Mouse (Mus musculus): Measurements from ENCODE around the gene Tcap. TPM values are rescaled to one million over a fixed set of nuclear protein-coding genes. Genes with fewer than 3 reads are reported as not detected.

Tcap gene
- polyA plus RNA-seq, 1 experiment from 2014 or later, result not detected

- H3K27me3 ChIP-seq (ENCODE audit: insufficient read depth, low read length), result peaks cover 29% of the 10 kb centered on the region
- no peaks in the 10 kb centered on the region for H3K9me3 ChIP-seq (ENCODE audit: low read depth, low read length)
- H3K9ac ChIP-seq, result no peak overlapping the region
- H3K36me3 ChIP-seq (ENCODE audit: insufficient read depth), result no peaks in the 10 kb centered on the region
- H3K27ac ChIP-seq (ENCODE audit: low read depth), result no peak overlapping the region
- H3K4me3 ChIP-seq (ENCODE audit: low read depth, low read length), result no peak overlapping the region
- H3K4me1 ChIP-seq (ENCODE audit: insufficient read depth), result peaks cover 18% of the 10 kb centered on the region
- no peak overlapping the region for H3K4me2 ChIP-seq
- no peak for ATAC-seq (ENCODE audit: insufficient read depth)
- WGBS, result 9% methylated on average over 6 of the region's 6 CpGs
- DNase-seq, result peak; percentile 91
- TF ChIP-seq CTCF (IDR thresholded peaks at IDR 0.05; ENCODE audit: low read depth), result peak; percentile 87
Observed at GRCm38 (mm10) chr11:98355732-98356299, 27.8 kb upstream of the Tcap start.

- DNase-seq (peak; percentile 49), ATAC-seq (ENCODE audit: insufficient read depth) (no peak)
- peaks cover 20% of the 10 kb centered on the region for H3K27me3 ChIP-seq (ENCODE audit: insufficient read depth, low read length)
- H3K4me1 ChIP-seq (ENCODE audit: insufficient read depth), result peaks cover 18% of the 10 kb centered on the region
- H3K9me3 ChIP-seq (ENCODE audit: low read depth, low read length), result no peaks in the 10 kb centered on the region
- no peaks in the 10 kb centered on the region for H3K36me3 ChIP-seq (ENCODE audit: insufficient read depth)
- H3K4me2 ChIP-seq, result peak overlapping the region; percentile 89
- no peak overlapping the region for H3K9ac ChIP-seq
- TF ChIP-seq CTCF (IDR thresholded peaks at IDR 0.05; ENCODE audit: low read depth), result no peak
- 62% methylated on average over 7 of the region's 7 CpGs for WGBS
- peak overlapping the region; percentile 91 for H3K27ac ChIP-seq (ENCODE audit: low read depth)
- H3K4me3 ChIP-seq (ENCODE audit: low read depth, low read length), result no peak overlapping the region
Observed at GRCm38 (mm10) chr11:98356625-98357394, 26.8 kb upstream of the Tcap start.

GRCm38 (mm10) chr11:98357396-98358160 lies 26.0 kb upstream of the Tcap start:
- no peak for TF ChIP-seq CTCF (IDR thresholded peaks at IDR 0.05; ENCODE audit: low read depth)
- no peaks in the 10 kb centered on the region for H3K9me3 ChIP-seq (ENCODE audit: low read depth, low read length)
- H3K36me3 ChIP-seq (ENCODE audit: insufficient read depth), result no peaks in the 10 kb centered on the region
- H3K27ac ChIP-seq (ENCODE audit: low read depth), result peak overlapping the region; percentile 91
- peaks cover 12% of the 10 kb centered on the region for H3K27me3 ChIP-seq (ENCODE audit: insufficient read depth, low read length)
- H3K4me1 ChIP-seq (ENCODE audit: insufficient read depth), result peaks cover 18% of the 10 kb centered on the region
- DNase-seq, result no peak
- WGBS, result 9% methylated on average over 13 of the region's 13 CpGs
- peak overlapping the region; percentile 57 for H3K4me3 ChIP-seq (ENCODE audit: low read depth, low read length)
- peak overlapping the region; percentile 48 for H3K9ac ChIP-seq
- H3K4me2 ChIP-seq, result peak overlapping the region; percentile 89
- ATAC-seq (ENCODE audit: insufficient read depth), result peak; percentile 32; the same call in 1 of the 2 replicates

GRCm38 (mm10) chr11:98358161-98359083 lies 25.2 kb upstream of the Tcap start, which contains the start of gene Stard3:
Stard3 (plus strand) TSS chr11:98358368.
- no peaks in the 10 kb centered on the region for H3K36me3 ChIP-seq (ENCODE audit: insufficient read depth)
- ATAC-seq (ENCODE audit: insufficient read depth) (peak; percentile 90), DNase-seq (peak; percentile 95)
- H3K27me3 ChIP-seq (ENCODE audit: insufficient read depth, low read length), result peaks cover 8% of the 10 kb centered on the region
- under 1% methylated on average over 59 of the region's 60 CpGs for WGBS
- peak within 1 kb of the TSS; percentile 55 for H3K9ac ChIP-seq
- H3K4me2 ChIP-seq, result peak within 1 kb of the TSS; percentile 89
- no peaks in the 10 kb centered on the region for H3K9me3 ChIP-seq (ENCODE audit: low read depth, low read length)
- TF ChIP-seq CTCF (IDR thresholded peaks at IDR 0.05; ENCODE audit: low read depth), result no peak
- peak within 1 kb of the TSS; percentile 57 for H3K4me3 ChIP-seq (ENCODE audit: low read depth, low read length)
- H3K4me1 ChIP-seq (ENCODE audit: insufficient read depth), result peaks cover 18% of the 10 kb centered on the region
- peak within 1 kb of the TSS; percentile 91 for H3K27ac ChIP-seq (ENCODE audit: low read depth)

GRCm38 (mm10) chr11:98360866-98361521 lies 22.6 kb upstream of the Tcap start:
- Histone ChIP-seq H3K4me3 (ENCODE audit: low read depth, low read length) (no peak overlapping the region), H3K9ac (peak overlapping the region; percentile 20; the same call in 1 of the 2 replicates), H3K9me3 (ENCODE audit: low read depth, low read length) (no peaks in the 10 kb centered on the region), H3K27ac (ENCODE audit: low read depth) (no peak overlapping the region), H3K27me3 (ENCODE audit: insufficient read depth, low read length) (no peaks in the 10 kb centered on the region), H3K4me1 (ENCODE audit: insufficient read depth) (peaks cover 18% of the 10 kb centered on the region), H3K36me3 (ENCODE audit: insufficient read depth) (no peaks in the 10 kb centered on the region), H3K4me2 (no peak overlapping the region)
- no peak for TF ChIP-seq CTCF (IDR thresholded peaks at IDR 0.05; ENCODE audit: low read depth)
- WGBS, result 70% methylated on average over 9 of the region's 9 CpGs
- DNase-seq (no peak), ATAC-seq (ENCODE audit: insufficient read depth) (no peak)

- 57% methylated on average over 5 of the region's 5 CpGs for WGBS
- H3K36me3 ChIP-seq (ENCODE audit: insufficient read depth), result no peaks in the 10 kb centered on the region; the same call in 1 of the 2 replicates
- H3K9me3 ChIP-seq (ENCODE audit: low read depth, low read length), result no peaks in the 10 kb centered on the region
- ATAC-seq (ENCODE audit: insufficient read depth) (no peak), DNase-seq (no peak)
- TF ChIP-seq CTCF (IDR thresholded peaks at IDR 0.05; ENCODE audit: low read depth), result no peak
- no peak overlapping the region for H3K4me3 ChIP-seq (ENCODE audit: low read depth, low read length)
- 0 out of 2 replicates have a peak, but pooled peaks cover 7% of the 10 kb centered on the region for H3K4me1 ChIP-seq (ENCODE audit: insufficient read depth)
- no peak overlapping the region for H3K9ac ChIP-seq
- 0 out of 2 replicates have a peak overlapping the region, but pooled peaks have one; percentile 22 for H3K4me2 ChIP-seq
- no peak overlapping the region for H3K27ac ChIP-seq (ENCODE audit: low read depth)
- H3K27me3 ChIP-seq (ENCODE audit: insufficient read depth, low read length), result no peaks in the 10 kb centered on the region
Observed at GRCm38 (mm10) chr11:98363817-98364216, 19.8 kb upstream of the Tcap start.

Data from lung, embryonic 14.5 days (tissue).